Mouse (Mus musculus) NIH3T3 (cell line): Measurements from ENCODE around the gene Rps15a.

ENCODE experiments used
- DNase-seq: peaks from one replicate; pipeline ENCODE4 v3.0.0-alpha.2; 2012; ENCODE audit warnings: low read depth

Rps15a gene

DNA sequence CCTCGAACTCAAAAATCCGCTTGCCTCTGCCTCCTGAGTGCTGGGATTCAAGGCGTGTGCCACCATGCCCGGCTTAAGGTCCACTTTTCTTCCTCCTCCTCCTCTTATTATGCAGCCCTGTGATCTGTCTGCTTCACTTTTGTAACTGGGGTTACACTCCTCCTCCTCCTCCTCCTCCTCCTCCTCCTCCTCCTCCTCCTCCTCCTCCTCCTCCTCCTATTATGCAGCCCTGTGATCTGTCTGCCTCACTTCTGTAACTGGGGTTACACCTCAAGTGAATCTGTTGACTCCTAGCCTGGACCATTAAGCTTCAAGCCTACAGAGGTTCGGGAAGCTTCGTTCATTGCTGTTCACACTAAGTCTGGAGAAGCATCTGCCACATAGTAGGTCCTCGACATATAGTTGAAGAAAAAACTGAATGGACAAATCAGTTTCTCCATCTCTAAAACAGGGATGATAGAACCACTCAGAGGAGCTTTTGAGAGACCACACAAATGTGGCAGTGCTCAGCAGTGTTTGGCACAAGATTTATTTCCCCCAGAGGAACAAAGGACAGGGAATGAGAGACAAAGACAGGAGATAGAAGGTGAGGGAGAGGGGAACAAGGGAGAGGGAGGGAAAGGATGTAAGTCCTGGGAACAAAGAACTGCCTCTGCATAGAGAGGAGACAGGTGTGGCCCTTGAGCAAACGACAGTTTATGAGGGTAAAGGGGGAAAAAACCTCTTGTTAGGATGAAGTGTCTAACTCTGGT lies 975 bp upstream of the Rps15a start:
- DNase-seq: no peak

- no peak for DNase-seq
Measured at GRCm38 (mm10) chr7:118115533-118115876, 483 bp downstream of the Rps15a start.

- no peak for DNase-seq
Measured at GRCm38 (mm10) chr7:118113541-118114297, 2.3 kb downstream of the Rps15a start.

GRCm38 (mm10) chr7:118111128-118111527 lies 4.9 kb downstream of the Rps15a start:
- DNase-seq: no peak

GRCm38 (mm10) chr7:118107671-118108070 lies 8.3 kb downstream of the Rps15a start:
- DNase-seq: no peak

GRCm38 (mm10) chr7:118104458-118105052 lies 11.4 kb downstream of the Rps15a start:
- peak; percentile 84 for DNase-seq

- DNase-seq: no peak
Measured at GRCm38 (mm10) chr7:118103462-118104379, 12.3 kb downstream of the Rps15a start.

DNA sequence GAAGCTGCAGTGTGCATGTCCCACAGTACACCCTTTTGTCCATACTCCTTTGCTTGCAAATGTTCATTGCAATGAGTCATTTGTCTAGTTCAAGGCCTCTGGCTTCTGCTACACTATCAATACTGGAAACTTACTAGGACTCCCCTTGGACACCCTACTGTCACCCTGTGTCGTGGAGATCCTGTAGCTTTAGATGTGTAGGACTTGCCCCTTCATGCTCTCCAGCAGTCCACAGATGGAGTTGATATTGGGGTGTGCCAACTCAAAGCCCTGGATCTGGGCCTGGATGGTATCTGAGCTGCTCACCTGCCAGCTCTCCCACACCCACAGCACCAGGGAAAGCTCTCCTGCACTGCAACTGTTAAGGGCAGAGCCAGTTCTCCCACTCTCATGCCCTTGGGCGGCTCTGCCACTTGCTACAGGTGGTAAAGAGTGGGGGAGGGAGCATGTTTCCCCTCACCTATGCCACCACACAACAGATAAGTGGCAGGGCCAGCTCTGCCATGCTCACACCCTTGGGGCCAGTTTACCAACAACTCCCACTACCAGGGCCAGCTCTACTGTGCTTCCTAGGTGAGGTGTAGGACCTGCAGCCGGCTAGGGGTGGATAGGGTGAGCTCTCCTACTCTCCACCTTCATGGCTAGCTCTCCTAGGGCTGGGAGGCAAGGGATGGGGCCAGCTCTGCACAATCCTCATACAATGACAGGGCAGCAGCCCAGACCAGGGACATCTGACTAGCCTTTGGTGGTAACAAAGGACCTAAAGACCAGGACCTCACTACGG lies 13.1 kb downstream of the Rps15a start:
- DNase-seq: no peak

DNA sequence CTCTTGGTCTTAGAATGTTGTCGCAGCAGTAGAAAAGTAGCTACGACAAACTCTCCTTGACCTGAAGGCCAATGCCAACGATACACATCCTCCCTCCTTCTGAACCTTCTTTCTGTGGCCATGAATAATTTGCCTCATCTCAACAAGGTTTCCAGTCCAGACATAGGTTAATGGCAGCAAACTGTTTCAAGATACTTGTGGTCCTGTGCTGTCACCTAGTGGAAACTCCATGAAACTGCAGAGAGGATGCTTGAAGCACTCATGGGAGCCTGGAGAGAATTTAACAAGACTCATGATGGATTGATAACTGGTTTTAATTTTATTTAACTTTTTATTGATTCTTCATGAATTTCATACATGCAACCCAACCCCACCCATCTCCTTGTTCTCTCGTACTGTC lies 13.8 kb downstream of the Rps15a start:
- DNase-seq: peak; percentile 75

GRCm38 (mm10) chr7:118097615-118098014 lies 18.4 kb downstream of the Rps15a start:
- no peak for DNase-seq

DNA sequence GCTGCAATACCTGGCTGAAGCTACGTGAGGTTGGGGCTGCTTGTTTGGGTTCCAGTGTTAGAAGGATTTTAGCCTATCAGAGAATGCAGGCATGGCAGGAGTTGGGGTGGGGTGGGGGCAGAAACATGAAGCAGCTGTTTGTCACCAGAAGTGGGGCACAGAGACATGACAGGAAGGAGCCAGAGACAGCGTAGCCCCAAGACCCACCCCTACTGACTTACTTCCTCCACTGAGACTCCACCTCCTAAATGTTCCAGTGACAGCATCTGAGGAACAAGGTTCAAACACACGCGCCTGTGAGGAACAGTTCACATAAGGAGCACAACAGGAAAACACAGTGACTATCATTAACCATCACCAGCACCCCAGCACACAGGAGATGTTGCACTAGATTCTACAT lies 36.0 kb downstream of the Rps15a start:
- no peak for DNase-seq

DNA sequence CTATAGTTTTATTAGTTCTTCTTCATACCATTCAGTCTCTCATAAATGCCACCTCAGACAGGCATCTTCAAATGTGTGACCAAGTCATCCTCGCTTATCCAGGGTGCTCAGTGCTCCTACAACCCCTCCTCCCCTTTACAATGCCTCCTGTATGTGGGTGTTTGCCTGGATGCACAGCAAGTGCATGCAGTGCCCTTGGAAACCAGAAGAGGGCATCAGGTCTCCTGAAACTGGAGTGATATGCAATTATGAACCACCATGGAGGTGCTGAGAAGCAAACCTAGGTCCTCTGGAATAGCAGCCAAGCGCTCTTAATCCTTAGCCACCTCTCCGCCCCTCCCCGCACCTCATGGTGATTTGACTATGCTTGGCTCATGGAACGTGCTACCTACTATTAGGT lies 36.9 kb downstream of the Rps15a start:
- no peak for DNase-seq

- DNase-seq: no peak
Measured at GRCm38 (mm10) chr7:118067261-118067660, 48.7 kb downstream of the Rps15a start.

DNA sequence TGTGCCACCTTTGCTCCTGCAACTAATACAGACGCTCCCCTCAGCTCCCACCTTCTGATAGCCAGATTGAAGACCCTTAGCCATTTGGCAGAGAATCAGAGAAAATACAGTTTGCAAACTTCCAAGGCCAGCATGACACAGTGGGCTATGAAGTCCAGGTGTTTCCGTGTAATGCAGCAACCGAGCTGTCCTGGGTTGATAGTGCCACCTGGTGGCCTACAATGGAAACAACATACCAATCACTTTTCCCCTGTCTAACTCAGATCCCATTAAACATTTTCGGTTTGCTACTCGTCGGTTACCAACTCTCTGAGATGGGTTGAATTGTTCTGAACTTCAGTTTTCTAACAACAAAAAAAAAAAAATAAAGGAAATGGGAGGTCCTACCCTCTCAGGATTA lies 59.7 kb downstream of the Rps15a start:
- peak; percentile 5 for DNase-seq
